Mouse (Mus musculus): Measurements from ENCODE around the gene Izumo4.

- TF ChIP-seq TAL1 (IDR thresholded peaks at IDR 0.05; ENCODE audit: low read length) (no peak), GATA1 (IDR thresholded peaks at IDR 0.05; ENCODE audit: low read length) (no peak)
Measured at GRCm38 (mm10) chr10:80658194-80658840, 43.7 kb upstream of the Izumo4 start.
